Mouse (Mus musculus) limb, embryonic 11.5 days (tissue): ENCODE results near the gene Sppl3. TPM values are rescaled to one million over a fixed set of nuclear protein-coding genes. Genes with fewer than 3 reads are reported as not detected.

ENCODE experiments used
- ATAC-seq: fragments of 200-750 bp; cut with Nextera tagmentation; 2 replicates; pipeline ENCODE4 v1.8.0; 2017; ENCODE audit warnings: low read depth; ENCODE audit not compliant: insufficient number of reproducible peaks, low FRiP score, low TSS enrichment
- DNase-seq: peaks from one replicate; pipeline ENCODE4 v3.0.0-alpha.2; 2015; ENCODE audit warnings: low spot score
- H3K27ac ChIP-seq: fragments of 300-500 bp; sonication (generic); replicated peaks from 2 replicates; pipeline ENCODE4 v1.5.1; 2014; ENCODE audit warnings: low read depth, mild to moderate bottlenecking, low read length
- H3K27me3 ChIP-seq: fragments of 300-500 bp; sonication (generic); 2 replicates; pipeline ENCODE4 v1.6.1; 2014; ENCODE audit warnings: mild to moderate bottlenecking, low read length, mixed read lengths; ENCODE audit not compliant: control insufficient read depth, insufficient read depth
- H3K36me3 ChIP-seq: fragments of 300-500 bp; sonication (generic); 2 replicates; pipeline ENCODE4 v1.6.1; 2014; ENCODE audit warnings: mild to moderate bottlenecking, low read length, moderate library complexity, mixed read lengths; ENCODE audit not compliant: control insufficient read depth, insufficient read depth
- H3K4me1 ChIP-seq: fragments of 300-500 bp; sonication (generic); 2 replicates; pipeline ENCODE4 v1.6.1; 2014; ENCODE audit warnings: low read length, mixed read lengths; ENCODE audit not compliant: control insufficient read depth, insufficient read depth
- H3K4me2 ChIP-seq: fragments of 300-500 bp; sonication (generic); 2 replicates; pipeline ENCODE4 v1.6.1; 2014; ENCODE audit warnings: low read depth, mild to moderate bottlenecking, moderate library complexity; ENCODE audit not compliant: severe bottlenecking
- H3K4me3 ChIP-seq: fragments of 300-500 bp; sonication (generic); 2 replicates; pipeline ENCODE4 v1.5.1; 2014; ENCODE audit warnings: low read depth, low read length
- H3K9ac ChIP-seq: fragments of 300-500 bp; sonication (generic); 2 replicates; pipeline ENCODE4 v1.6.1; 2014; ENCODE audit warnings: mild to moderate bottlenecking, low read length
- H3K9me3 ChIP-seq: fragments of 300-500 bp; sonication (generic); 2 replicates; pipeline ENCODE4 v1.6.1; 2016; ENCODE audit warnings: low read length; ENCODE audit not compliant: control insufficient read depth
- WGBS: fragments of 180-500 bp; shearing (Covaris S2); extraction: QIAGEN DNeasy Blood & Tissue Kit; methylation state at CpG from one replicate; pipeline ENCODE4 v1.1.7; 2014; 5-methylcytosine and 5-hydroxymethylcytosine counted together
- polyA plus RNA-seq: library from polyadenylated mRNA; unstranded; fragments of >200 nt; fragmentation: Nextera tagmentation; extraction: Ambion mirVana; gene quantifications from 2 replicates; pipeline ENCODE4 v1.2.1, GENCODE M21; 2014

Sppl3 gene
- polyA plus RNA-seq, 1 experiment from 2014 or later, result 30.9 TPM

DNA sequence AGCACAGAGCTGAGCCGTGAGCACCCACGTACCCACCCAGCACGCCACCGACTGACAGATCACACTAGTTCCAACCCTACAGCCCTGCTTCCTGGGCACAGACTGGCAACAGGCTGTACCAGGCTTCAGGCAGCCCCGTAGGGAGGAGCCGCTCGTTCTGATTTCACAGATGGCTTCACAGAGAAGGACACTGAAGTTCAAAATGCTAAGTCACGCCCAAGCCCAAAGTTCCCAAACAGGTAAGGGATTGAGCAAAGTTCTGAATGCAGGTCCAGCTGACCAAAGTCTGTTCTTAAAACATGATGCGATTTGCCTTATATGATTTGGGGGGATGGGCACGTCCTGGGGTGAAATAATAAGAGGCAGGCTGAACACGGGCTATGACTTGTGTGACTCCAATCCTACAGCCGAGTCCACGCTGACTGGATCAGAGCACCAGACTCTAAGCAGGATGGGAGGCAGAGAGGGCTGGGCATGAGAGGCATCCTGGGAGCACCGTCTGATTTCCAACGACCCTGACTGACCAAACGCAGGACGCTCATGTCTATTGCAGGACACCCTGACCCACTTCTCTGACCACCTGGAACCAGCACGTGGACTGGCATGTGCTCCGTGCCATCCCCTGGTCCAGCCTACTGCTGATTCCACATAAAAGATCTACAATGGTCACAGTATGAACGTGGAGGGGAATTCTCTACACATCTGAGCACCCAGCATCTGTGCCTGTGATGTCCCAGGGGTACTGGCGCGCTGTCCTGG, 116.7 kb downstream of the Sppl3 start:
- Histone ChIP-seq H3K4me1 (0 out of 2 replicates have a peak, but pooled peaks cover 2% of the 10 kb centered on the region), H3K9me3 (no peaks in the 10 kb centered on the region), H3K4me2 (no peak overlapping the region), H3K4me3 (no peak overlapping the region), H3K9ac (no peak overlapping the region), H3K27me3 (no peaks in the 10 kb centered on the region), H3K27ac (no peak overlapping the region), H3K36me3 (peaks cover 18% of the 10 kb centered on the region)
- WGBS, result 94% methylated on average over 22 of the region's 22 CpGs
- DNase-seq (no peak), ATAC-seq (no peak)

GRCm38 (mm10) chr5:115129328-115129727, 118.4 kb downstream of the Sppl3 start:
- Histone ChIP-seq H3K4me2 (no peak overlapping the region), H3K9me3 (no peaks in the 10 kb centered on the region), H3K9ac (no peak overlapping the region), H3K4me3 (no peak overlapping the region), H3K27me3 (no peaks in the 10 kb centered on the region), H3K4me1 (peaks cover 10% of the 10 kb centered on the region; the same call in 1 of the 2 replicates), H3K36me3 (peaks cover 13% of the 10 kb centered on the region), H3K27ac (no peak overlapping the region)
- WGBS, result 91% methylated on average over 6 of the region's 6 CpGs
- DNase-seq (no peak), ATAC-seq (no peak)

DNA sequence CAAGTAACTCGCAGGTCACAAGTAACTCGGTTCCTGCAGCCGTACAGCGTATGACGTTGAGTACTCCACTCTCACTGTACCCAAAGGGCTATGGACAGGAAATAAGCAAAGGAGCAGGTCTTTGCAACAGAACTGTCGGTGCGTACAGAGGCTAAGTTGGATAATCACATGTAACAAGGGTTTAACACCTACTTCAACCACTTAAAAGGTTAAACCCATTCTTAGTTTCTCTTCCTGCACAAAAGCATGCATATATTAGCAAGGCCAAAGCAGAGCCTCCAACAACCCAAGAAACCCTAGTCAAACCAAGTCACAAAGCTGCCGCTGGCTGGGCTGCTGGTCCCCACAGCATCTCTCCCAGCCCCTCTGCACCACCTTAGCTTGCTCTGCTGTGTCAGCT, 121.5 kb downstream of the Sppl3 start:
- 90% methylated on average over 8 of the region's 8 CpGs for WGBS
- DNase-seq, result no peak
- H3K9ac ChIP-seq, result no peak overlapping the region
- H3K27ac ChIP-seq, result no peak overlapping the region
- peaks cover 8% of the 10 kb centered on the region; the same call in 1 of the 2 replicates for H3K4me1 ChIP-seq
- H3K9me3 ChIP-seq, result no peaks in the 10 kb centered on the region
- ATAC-seq, result no peak
- no peak overlapping the region; the same call in 1 of the 2 replicates for H3K4me2 ChIP-seq
- peaks cover 6% of the 10 kb centered on the region; the same call in 1 of the 2 replicates for H3K36me3 ChIP-seq
- no peaks in the 10 kb centered on the region for H3K27me3 ChIP-seq
- H3K4me3 ChIP-seq, result no peak overlapping the region

DNA sequence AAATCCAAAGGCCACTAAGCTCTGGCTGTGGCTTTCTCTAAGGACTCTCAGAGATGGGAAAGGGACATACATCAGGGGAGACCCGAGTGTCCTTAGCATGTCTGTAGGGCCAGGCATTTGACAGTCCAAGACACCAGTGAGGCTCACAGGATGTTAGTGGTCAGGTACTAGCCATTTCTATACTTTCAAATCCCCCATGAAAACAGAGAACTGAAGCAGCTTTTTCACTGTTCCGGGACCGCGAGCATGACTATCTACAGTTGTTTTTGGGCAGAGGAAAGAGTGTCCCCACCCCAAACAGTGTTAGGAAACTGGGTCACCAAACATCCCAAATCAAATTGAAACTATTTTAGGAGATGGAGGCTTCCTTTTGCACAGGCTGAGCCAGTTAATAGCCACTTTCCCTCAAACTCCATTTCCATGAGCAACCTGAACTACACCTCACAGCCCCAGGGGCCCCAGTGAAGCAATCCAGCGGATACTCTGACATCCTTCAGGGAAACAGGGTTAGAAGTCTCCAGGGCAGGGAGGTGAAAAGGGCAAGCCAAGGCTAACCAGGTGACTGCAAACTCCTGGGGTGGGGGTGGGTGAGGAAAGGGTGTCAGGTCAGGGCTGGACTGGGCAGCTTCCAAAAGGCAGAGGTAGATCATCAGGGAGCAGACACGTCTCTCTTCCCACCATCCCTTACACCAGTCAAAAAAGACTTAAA, 122.6 kb downstream of the Sppl3 start:
- 64% methylated on average over 6 of the region's 6 CpGs for WGBS
- Histone ChIP-seq H3K9me3 (no peaks in the 10 kb centered on the region), H3K36me3 (peaks cover 6% of the 10 kb centered on the region; the same call in 1 of the 2 replicates), H3K4me1 (peaks cover 8% of the 10 kb centered on the region; the same call in 1 of the 2 replicates), H3K9ac (peak overlapping the region; percentile 80), H3K4me3 (peak overlapping the region; percentile 79), H3K4me2 (peak overlapping the region; percentile 69), H3K27me3 (no peaks in the 10 kb centered on the region), H3K27ac (no peak overlapping the region)
- no peak for ATAC-seq
- DNase-seq, result no peak

DNA sequence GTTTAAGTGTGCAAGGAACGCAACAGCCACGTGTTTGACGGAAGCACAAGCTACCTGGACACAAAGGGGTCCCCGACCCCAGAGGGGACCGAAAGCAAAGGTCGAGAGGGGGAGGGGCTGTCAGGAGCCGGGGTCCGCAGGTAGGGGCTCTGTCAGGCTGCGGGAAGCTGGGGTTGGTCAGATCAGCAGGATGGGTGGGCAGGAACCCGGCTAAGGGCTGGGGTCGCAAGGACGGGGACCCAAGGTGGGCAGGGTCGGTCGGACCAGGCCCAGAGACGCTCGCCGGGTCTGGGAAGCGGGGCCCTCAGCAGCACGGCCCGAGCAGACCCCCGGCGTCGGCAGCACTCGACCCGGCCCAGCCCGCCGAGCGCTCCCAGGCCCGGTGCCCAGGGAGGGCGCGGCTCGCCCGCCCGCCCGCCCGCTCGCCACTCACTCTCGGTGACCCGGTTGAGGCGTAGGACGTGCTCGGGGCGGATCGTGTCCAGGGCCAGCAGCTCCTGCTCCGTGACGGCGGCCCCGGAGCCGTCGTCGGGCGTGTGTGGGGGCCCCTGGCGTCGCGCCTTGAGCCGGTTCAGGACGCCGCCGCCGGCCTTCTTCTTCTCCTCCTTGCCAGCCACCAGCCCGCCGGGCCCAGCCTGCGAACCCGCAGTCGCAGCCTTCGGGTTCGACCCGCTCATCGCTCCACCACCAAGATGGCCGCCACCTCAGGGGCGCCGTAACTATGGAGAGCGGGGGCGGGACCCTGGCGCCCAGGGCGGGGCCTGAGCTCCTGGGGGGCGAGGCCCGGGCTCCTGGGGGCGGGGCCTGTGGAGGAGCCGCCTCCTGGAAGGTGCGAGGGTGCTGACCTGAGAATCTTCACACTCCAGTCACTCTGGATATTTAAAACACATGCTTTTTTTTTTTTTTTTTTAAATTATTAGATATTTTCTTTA, 123.6 kb downstream of the Sppl3 start, which contains the start of gene Unc119b:
TSS of gene Unc119b (minus strand) at position 742 of the 932 bp plus-strand sequence.
- Histone ChIP-seq H3K9ac (peak within 1 kb of the TSS; percentile 80), H3K4me3 (peak within 1 kb of the TSS; percentile 79), H3K4me2 (peak within 1 kb of the TSS; percentile 69), H3K36me3 (peaks cover 6% of the 10 kb centered on the region; the same call in 1 of the 2 replicates), H3K27ac (no peak within 1 kb of the TSS), H3K27me3 (no peaks in the 10 kb centered on the region), H3K9me3 (no peaks in the 10 kb centered on the region), H3K4me1 (peaks cover 8% of the 10 kb centered on the region; the same call in 1 of the 2 replicates)
- WGBS, result under 1% methylated on average over 65 of the region's 81 CpGs
- DNase-seq, result peak; percentile 92
- peak; percentile 87 for ATAC-seq

DNA sequence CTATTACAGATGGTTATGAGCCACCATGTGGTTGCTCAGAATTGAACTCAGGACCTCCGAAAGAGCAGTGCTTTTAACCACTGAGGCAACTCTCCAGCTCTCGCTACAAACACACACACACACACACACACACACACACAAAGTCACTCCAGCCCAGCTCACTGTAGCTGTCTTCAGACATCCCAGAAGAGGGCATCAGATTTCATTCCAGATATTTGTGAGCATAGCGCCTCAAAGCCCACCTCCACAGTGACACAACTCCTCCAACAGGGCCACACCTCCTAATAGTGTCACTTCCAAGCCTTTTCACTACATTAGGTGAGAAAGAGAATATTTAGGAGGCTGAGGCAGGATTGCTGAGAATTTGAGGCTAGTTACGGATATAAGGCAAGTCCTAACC, 128.2 kb downstream of the Sppl3 start:
- ATAC-seq, result no peak
- H3K27me3 ChIP-seq, result no peaks in the 10 kb centered on the region
- H3K27ac ChIP-seq, result no peak overlapping the region
- no peaks in the 10 kb centered on the region for H3K4me1 ChIP-seq
- no peak overlapping the region for H3K4me3 ChIP-seq
- no peak overlapping the region for H3K9ac ChIP-seq
- 62% methylated on average over 4 of the region's 4 CpGs for WGBS
- no peak for DNase-seq
- no peaks in the 10 kb centered on the region for H3K9me3 ChIP-seq
- no peak overlapping the region for H3K4me2 ChIP-seq
- H3K36me3 ChIP-seq, result no peaks in the 10 kb centered on the region

DNA sequence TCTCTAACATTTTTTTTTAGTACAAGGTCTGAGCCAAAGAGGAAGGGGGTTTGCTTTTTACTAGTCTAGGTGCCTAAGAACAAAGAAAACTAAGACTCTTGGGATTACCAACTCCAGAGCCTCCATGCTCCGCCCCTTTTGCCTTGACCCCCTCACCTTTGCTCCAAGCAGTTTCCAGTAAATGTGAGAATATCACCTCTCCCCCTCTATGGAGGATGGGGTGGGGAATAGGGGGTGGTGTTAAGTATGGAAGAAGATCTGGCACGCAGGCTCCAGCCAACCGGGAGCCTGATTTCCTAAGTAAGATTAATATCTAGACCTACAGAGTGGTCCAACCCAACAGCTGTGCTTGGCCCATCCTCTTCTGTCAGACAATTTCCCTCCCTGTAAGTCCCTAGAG, 129.8 kb downstream of the Sppl3 start:
- Histone ChIP-seq H3K4me2 (no peak overlapping the region), H3K9me3 (no peaks in the 10 kb centered on the region), H3K4me3 (no peak overlapping the region), H3K4me1 (no peaks in the 10 kb centered on the region), H3K36me3 (0 out of 2 replicates have a peak, but pooled peaks cover 2% of the 10 kb centered on the region), H3K27ac (no peak overlapping the region), H3K9ac (no peak overlapping the region), H3K27me3 (no peaks in the 10 kb centered on the region)
- ATAC-seq (no peak), DNase-seq (no peak)
- 54% methylated on average over 3 of the region's 3 CpGs for WGBS
